Mouse (Mus musculus): ENCODE measurements around the gene Cct8. TPM values are rescaled to one million over a fixed set of nuclear protein-coding genes. Genes with fewer than 3 reads are reported as not detected.

The Cct8 gene
- polyA plus RNA-seq, 1 experiment from 2014 or later: 675 TPM

DNA sequence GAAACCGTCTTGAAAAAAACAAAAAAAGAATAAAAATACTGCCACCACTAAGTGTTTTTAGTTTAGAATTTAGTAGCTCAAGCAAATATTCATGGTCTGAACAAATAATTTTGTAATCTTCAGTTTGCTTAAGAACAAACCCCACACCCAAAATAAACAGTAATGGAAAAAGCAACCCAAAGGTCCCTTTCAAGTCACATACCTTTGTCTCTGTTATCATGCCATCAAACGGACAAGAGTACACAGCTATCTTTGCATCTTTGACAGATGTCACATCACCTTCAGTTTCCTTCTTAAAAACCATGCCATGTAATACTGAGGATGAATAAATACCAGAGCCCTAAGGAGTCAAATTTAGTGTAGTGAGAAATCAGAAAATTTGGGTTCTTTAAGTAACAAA lies 7.1 kb downstream of the Cct8 start:
- Histone ChIP-seq H3K4me1 (no peaks in the 10 kb centered on the region), H3K9me3 (replicated peaks) (no peaks in the 10 kb centered on the region), H3K27ac (replicated peaks) (no peak overlapping the region), H3K4me3 (no peak overlapping the region), H3K27me3 (ENCODE audit: low read depth, poor library complexity, severe bottlenecking) (no peaks in the 10 kb centered on the region), H3K36me3 (peaks cover 98% of the 10 kb centered on the region)
- WGBS: 91% methylated on average over 2 of the region's 2 CpGs
- no peak for DNase-seq (ENCODE audit: low spot score)

DNA sequence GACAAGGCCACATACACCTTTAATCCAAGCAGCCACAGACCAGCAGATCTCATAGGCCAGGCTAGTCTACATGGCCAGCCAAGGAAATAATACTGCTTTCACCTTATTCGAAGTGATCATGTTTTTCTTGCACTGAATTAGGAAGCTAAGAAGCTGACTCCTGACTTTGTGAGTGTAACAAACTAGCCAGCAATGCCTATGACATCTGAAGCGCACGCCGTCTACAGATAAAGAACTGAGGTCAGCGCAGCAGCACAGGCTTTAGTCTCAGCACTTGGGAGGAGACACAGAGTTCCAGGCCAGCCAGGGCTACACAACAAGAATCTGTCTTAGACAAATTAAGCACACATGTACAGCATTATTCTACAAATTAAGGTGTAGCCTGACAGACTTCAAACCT lies 8.9 kb downstream of the Cct8 start:
- H3K9me3 ChIP-seq (replicated peaks): no peaks in the 10 kb centered on the region
- H3K4me3 ChIP-seq: no peak overlapping the region
- 95% methylated on average over 5 of the region's 5 CpGs for WGBS
- H3K4me1 ChIP-seq: no peaks in the 10 kb centered on the region
- no peak for DNase-seq (ENCODE audit: low spot score)
- peaks cover 98% of the 10 kb centered on the region for H3K36me3 ChIP-seq
- no peak overlapping the region for H3K27ac ChIP-seq (replicated peaks)
- H3K27me3 ChIP-seq (ENCODE audit: low read depth, poor library complexity, severe bottlenecking): no peaks in the 10 kb centered on the region

DNA sequence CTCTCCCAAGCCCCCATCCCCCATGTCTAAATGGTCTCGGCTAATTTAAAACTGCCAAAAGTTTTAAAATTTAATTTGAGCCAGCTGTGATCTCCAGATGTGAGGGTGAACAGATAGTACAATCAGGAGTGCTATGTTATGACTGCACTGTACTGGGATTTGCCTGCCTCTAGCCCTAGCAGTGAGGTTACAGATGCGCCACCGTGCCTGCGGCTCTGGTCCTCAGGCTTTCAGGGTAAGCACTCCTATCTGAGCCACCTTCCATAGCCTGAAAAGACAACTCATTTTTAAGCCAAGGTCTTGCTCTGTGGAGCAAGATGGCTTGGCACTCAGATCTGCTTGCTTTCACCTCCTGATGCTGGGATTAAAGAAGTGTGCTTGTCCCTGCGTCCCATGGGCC lies 11.3 kb downstream of the Cct8 start:
- WGBS: 94% methylated on average over 5 of the region's 5 CpGs

DNA sequence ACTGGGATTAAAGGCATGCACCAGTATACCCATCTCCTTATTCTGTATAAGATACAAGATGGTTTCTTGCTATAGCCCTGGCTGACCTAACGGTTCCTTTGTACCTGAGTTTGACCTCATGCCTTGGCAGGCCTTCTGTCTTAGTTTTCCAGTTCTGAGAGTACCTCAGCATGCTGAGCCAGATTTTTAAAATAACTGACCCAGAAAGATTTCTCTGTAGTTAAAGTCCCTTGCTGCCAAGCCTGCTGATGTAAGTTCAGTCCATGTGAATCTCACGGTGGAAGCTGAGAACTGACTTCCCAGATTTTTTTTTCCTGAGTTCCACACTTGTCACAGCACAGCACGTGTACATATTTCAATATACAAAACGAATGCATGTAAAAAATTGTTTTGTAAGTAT lies 25.1 kb downstream of the Cct8 start:
- Histone ChIP-seq H3K36me3 (peaks cover 93% of the 10 kb centered on the region), H3K27me3 (ENCODE audit: low read depth, poor library complexity, severe bottlenecking) (no peaks in the 10 kb centered on the region), H3K4me1 (no peaks in the 10 kb centered on the region), H3K9me3 (replicated peaks) (no peaks in the 10 kb centered on the region), H3K27ac (replicated peaks) (no peak overlapping the region), H3K4me3 (no peak overlapping the region)
- DNase-seq (ENCODE audit: low spot score): no peak
- 94% methylated on average over 4 of the region's 4 CpGs for WGBS

More for the DNA sequence above, 11.3 kb downstream of the Cct8 start:
- no peak for DNase-seq (ENCODE audit: low spot score)
- H3K27ac ChIP-seq (replicated peaks): no peak overlapping the region
- no peak overlapping the region for H3K4me3 ChIP-seq
- H3K36me3 ChIP-seq: peaks cover 96% of the 10 kb centered on the region
- no peaks in the 10 kb centered on the region for H3K27me3 ChIP-seq (ENCODE audit: low read depth, poor library complexity, severe bottlenecking)
- H3K9me3 ChIP-seq (replicated peaks): no peaks in the 10 kb centered on the region
- H3K4me1 ChIP-seq: no peaks in the 10 kb centered on the region

DNA sequence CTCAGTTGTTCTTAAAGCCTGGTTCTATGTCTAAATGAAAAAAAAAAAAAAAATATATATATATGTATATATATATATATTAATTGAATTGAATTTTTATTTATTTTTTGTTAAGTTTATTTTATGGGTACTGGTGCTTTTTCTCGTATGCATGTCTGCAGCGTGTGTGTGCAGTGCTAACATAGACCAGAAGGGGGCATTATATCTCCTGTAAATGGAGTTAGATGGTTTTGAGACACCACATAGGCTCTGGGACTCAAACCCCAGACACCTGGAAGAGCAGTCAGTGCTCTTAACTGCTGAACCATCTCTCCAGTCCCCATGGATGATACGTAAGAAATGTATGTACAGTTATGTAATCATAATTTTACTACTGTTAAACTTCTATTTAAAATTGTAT lies 36.9 kb downstream of the Cct8 start:
- Histone ChIP-seq H3K27ac (replicated peaks) (no peak overlapping the region), H3K27me3 (ENCODE audit: low read depth, poor library complexity, severe bottlenecking) (no peaks in the 10 kb centered on the region), H3K4me1 (peaks cover 25% of the 10 kb centered on the region), H3K9me3 (replicated peaks) (no peaks in the 10 kb centered on the region), H3K4me3 (no peak overlapping the region), H3K36me3 (peaks cover 53% of the 10 kb centered on the region)
- 94% methylated on average over 3 of the region's 3 CpGs for WGBS
- DNase-seq (ENCODE audit: low spot score): no peak

DNA sequence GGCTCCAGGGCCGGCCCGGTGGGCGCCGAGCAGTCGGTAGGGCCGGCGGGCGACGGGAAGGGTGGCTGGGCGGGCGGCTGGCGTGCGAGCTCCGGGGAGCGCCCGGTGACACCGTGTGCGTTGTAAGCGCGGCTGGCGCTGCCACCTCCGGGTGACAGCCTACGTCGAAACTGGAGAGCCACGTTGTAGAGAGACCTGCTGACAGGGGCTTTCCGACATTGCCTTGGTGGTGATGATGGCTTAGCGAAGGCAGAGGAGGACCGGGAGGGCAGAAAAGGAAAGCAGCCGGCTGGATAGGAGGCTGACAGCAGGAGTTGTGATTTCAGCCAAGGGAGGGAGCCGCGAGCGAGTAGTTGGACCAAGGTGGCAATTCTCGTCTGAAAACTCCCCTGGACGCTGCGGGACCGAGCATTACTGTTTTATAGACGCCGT lies 40.5 kb downstream of the Cct8 start:
- H3K27ac ChIP-seq (replicated peaks): peak overlapping the region; percentile 90
- no peak for DNase-seq (ENCODE audit: low spot score)
- peaks cover 21% of the 10 kb centered on the region for H3K36me3 ChIP-seq
- H3K27me3 ChIP-seq (ENCODE audit: low read depth, poor library complexity, severe bottlenecking): no peaks in the 10 kb centered on the region
- no peaks in the 10 kb centered on the region for H3K9me3 ChIP-seq (replicated peaks)
- WGBS: 1% methylated on average over 38 of the region's 38 CpGs
- H3K4me1 ChIP-seq: peaks cover 25% of the 10 kb centered on the region
- peak overlapping the region; percentile 93 for H3K4me3 ChIP-seq

DNA sequence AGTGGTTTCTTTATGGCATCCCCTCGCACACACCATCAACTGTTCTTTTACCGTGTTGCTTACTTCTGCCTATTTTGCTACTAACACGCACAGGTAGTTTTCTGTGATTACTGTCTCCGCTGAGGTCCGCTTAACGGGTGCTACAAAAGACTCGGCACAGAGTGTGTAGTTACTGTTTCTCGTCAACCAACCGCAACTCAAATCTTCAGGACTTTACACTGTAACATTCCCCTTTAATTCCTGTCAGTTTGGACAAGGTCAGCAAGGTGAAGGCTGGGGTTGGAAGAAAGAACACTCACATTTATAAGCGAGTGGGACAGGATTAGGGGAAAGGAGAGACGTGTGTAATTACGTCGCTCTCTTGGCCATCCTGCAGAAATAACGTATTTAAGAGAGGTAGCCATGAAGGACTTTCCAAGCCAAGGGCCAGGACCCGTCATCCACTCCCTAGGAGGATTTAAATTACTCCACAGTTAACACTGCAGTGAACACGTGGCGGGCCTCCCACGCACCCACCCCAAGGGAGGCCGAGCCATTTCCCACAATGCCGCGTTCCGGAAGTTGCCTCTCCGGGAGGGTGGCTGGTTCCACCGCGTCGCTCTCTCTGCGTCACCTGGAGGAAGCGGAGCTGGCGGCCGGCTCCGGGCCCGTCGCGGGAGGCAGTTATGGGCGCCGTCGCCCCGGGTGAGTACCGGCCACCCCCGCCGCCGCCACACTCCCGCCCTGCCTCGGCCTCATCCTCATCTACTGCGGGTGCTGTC lies 41.1 kb downstream of the Cct8 start, which contains the start of gene Usp16:
Gene Usp16, plus strand, starts transcription at position 285 of the 761 bp plus-strand sequence.
- H3K27ac ChIP-seq (replicated peaks): peak within 1 kb of the TSS; percentile 90
- no peaks in the 10 kb centered on the region for H3K27me3 ChIP-seq (ENCODE audit: low read depth, poor library complexity, severe bottlenecking)
- H3K36me3 ChIP-seq: peaks cover 15% of the 10 kb centered on the region
- DNase-seq (ENCODE audit: low spot score): peak; percentile 89
- H3K4me1 ChIP-seq: peaks cover 25% of the 10 kb centered on the region
- WGBS: 10% methylated on average over 45 of the region's 45 CpGs
- H3K4me3 ChIP-seq: peak within 1 kb of the TSS; percentile 93
- H3K9me3 ChIP-seq (replicated peaks): no peaks in the 10 kb centered on the region

DNA sequence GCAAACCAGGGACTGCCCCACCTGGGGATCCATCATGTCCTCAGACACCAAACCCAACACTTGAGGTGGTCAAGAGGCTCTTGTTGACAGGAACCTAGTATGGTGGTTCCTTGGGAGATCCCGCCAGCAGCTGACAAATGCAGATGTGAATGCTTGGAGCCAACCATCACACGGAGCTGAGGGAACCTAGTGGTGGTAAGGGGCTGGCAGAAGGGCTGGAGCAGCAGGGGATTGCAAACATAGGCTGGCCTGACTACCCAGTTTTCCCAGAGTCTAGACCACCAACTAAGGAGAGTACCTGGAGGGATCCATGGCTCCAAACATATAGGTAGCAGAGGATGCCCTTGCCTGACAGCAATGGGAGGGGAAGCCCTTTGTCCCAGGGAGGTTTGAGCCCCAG lies 42.4 kb downstream of the Cct8 start:
- WGBS: 96% methylated on average over 2 of the region's 2 CpGs
- no peak for DNase-seq (ENCODE audit: low spot score)

DNA sequence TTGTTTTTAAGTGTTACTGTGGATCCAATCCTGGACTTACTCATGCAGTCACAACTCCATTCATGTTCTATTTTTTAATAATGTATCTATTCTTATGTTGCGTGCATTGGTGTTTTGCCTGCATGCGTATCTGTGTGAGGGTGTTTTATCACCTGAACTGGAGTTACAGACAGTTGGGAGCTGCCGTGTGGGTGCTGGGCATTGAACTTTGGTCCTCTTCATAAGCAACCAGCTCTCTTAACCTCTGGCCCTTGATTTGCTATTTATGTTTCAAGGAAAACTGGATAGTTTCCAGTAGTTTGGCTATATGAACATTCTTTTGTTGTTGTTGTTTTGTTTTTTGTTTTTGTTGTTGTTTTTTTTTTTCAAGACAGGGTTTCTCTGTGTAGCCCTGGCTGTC lies 50.1 kb downstream of the Cct8 start:
- Histone ChIP-seq H3K4me1 (peaks cover 10% of the 10 kb centered on the region), H3K27me3 (ENCODE audit: low read depth, poor library complexity, severe bottlenecking) (no peaks in the 10 kb centered on the region), H3K9me3 (replicated peaks) (no peaks in the 10 kb centered on the region), H3K27ac (replicated peaks) (no peak overlapping the region), H3K36me3 (no peaks in the 10 kb centered on the region), H3K4me3 (no peak overlapping the region)
- DNase-seq (ENCODE audit: low spot score): no peak
- 89% methylated on average over 3 of the region's 3 CpGs for WGBS

More for the DNA sequence above, 42.4 kb downstream of the Cct8 start:
- Histone ChIP-seq H3K27ac (replicated peaks) (no peak overlapping the region), H3K4me1 (peaks cover 25% of the 10 kb centered on the region), H3K9me3 (replicated peaks) (no peaks in the 10 kb centered on the region), H3K36me3 (peaks cover 3% of the 10 kb centered on the region; the same call in 1 of the 2 replicates), H3K27me3 (ENCODE audit: low read depth, poor library complexity, severe bottlenecking) (no peaks in the 10 kb centered on the region), H3K4me3 (no peak overlapping the region)

DNA sequence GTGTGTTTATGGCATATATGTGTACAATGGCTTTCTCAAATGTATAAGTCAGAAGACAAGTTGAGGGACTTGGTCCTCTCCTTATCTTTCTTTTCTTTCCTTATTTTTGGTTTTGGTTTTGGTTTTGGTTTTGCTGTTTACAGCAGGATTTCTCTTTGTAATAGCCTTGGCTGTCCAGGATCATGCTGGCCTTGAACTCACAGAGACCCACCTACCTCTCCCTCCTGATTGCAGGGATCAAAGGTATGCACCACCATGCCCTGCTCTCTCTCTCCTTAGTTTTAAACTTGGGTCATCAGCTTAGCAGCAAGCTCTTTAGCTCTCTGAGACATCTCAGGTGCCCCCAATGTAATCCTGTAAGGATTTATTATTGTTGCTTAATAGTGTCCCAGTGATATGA lies 50.6 kb downstream of the Cct8 start:
- DNase-seq (ENCODE audit: low spot score): no peak
- H3K27ac ChIP-seq (replicated peaks): no peak overlapping the region
- peaks cover 10% of the 10 kb centered on the region for H3K4me1 ChIP-seq
- no peak overlapping the region for H3K4me3 ChIP-seq
- H3K36me3 ChIP-seq: no peaks in the 10 kb centered on the region
- H3K9me3 ChIP-seq (replicated peaks): no peaks in the 10 kb centered on the region
- H3K27me3 ChIP-seq (ENCODE audit: low read depth, poor library complexity, severe bottlenecking): no peaks in the 10 kb centered on the region

DNA sequence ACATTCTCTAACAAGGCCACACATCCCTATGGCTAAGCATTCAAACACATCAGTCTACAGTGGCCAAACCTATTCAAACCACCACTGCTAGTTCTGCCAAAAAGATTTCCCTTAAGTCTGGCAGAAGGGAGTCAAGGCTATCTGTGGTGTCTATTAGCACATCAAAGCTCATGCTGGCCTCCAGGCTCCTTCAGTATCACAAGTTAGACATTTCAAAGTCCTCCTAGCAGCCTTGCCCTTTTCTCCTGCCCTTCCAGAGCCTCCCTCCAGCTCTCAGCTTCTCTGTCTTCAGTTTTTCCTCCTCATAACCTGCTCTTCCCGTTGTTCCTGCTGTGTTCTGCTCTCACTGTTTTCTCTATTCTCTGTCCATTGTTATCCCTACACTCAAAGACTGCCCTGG lies 51.6 kb downstream of the Cct8 start:
- Histone ChIP-seq H3K36me3 (no peaks in the 10 kb centered on the region), H3K27ac (replicated peaks) (no peak overlapping the region), H3K4me3 (no peak overlapping the region), H3K4me1 (peaks cover 16% of the 10 kb centered on the region), H3K27me3 (ENCODE audit: low read depth, poor library complexity, severe bottlenecking) (no peaks in the 10 kb centered on the region), H3K9me3 (replicated peaks) (no peaks in the 10 kb centered on the region)
- no peak for DNase-seq (ENCODE audit: low spot score)
- 64% methylated on average over 1 of the region's 1 CpGs for WGBS

DNA sequence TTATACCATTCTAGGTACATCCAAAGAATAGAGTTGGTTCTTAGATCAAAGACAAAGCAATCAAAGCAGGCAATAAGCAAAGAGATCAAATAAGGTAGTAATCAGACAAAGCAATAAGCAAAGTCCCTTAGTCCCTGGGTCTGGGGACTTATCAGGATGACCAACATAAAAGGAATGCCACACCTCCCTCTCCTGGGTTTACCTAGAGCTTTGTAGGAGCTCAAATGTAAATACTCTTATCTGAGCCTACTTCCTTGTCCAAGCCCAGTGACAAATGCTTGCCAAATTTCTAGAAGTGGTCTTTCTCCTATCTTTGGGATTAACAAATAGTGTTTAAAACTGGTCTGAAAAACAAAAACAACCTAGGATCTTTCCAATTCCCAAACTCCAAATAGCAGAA lies 52.4 kb downstream of the Cct8 start:
- no peak overlapping the region for H3K4me3 ChIP-seq
- no peaks in the 10 kb centered on the region for H3K9me3 ChIP-seq (replicated peaks)
- no peaks in the 10 kb centered on the region for H3K36me3 ChIP-seq
- DNase-seq (ENCODE audit: low spot score): no peak
- H3K27me3 ChIP-seq (ENCODE audit: low read depth, poor library complexity, severe bottlenecking): no peaks in the 10 kb centered on the region
- H3K27ac ChIP-seq (replicated peaks): no peak overlapping the region
- peaks cover 16% of the 10 kb centered on the region for H3K4me1 ChIP-seq

DNA sequence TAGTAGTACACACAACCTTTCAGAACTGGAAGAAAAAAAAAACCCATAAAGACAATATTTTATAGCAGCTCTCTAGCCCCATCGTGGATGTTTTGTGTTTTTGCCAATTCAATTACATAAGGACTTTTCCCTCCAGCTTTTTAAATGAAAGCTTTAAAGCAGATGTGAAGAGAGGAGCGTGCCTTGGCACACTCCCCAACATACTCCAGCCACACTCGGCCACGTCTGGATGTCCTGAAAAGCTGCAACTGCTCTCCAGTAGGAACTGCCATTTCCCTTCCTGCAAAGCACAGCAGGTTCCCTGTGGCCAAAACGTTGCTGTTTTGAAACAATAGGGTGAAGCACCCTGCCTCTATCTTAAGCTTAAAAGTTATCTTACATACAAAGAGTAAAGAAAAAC lies 53.4 kb downstream of the Cct8 start:
- Histone ChIP-seq H3K4me1 (peaks cover 16% of the 10 kb centered on the region), H3K27me3 (ENCODE audit: low read depth, poor library complexity, severe bottlenecking) (no peaks in the 10 kb centered on the region), H3K36me3 (no peaks in the 10 kb centered on the region), H3K9me3 (replicated peaks) (no peaks in the 10 kb centered on the region), H3K4me3 (no peak overlapping the region), H3K27ac (replicated peaks) (no peak overlapping the region)
- DNase-seq (ENCODE audit: low spot score): no peak
- 55% methylated on average over 5 of the region's 5 CpGs for WGBS
